Mouse (Mus musculus): Measurements from ENCODE around the gene Dpysl5. TPM values are rescaled to one million over a fixed set of nuclear protein-coding genes. Genes with fewer than 3 reads are reported as not detected.

The Dpysl5 gene
- polyA plus RNA-seq, 1 experiment from 2014 or later, result 0.20 TPM

DNA sequence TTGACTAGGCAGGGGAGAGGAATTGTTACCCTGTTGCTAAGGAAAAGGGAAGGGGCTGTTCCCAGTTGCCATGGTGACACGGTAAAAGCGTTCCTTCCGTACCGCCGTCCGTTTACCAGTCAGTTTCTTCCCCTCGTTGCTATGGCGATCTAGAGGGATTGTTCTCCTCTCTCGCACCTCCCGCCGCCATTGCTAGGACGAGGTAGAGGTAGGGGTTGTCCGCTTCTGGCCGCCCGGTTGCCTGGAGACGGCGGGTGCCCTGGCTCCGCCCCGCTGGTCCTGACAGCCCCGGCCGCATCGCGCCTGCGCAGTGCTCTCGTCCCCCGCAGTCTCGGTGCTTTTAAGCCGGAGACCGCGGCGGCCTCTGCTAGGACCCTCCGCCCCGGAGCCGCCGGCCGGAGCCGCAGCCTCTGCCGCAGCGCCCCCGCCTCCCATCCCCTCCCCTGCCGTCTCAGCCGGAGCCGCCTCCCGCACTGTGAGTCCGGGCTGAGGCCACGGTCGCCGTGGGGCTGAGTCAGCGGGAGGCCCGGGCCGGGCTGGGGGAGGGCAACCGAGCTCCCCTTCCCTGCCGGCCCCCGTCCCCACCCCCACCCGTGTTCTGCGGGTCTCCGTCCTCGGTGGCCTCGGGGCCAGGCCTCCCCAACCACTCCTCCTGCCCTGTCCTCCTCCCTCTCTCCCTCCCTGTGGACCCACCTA lies 103.2 kb downstream of the Dpysl5 start, which contains the start of gene Mapre3:
Mapre3 (plus strand) TSS at position 218 of the 696 bp plus-strand sequence.
- peak; percentile 71 for ATAC-seq
- Histone ChIP-seq H3K9ac (peak within 1 kb of the TSS; percentile 68), H3K9me3 (replicated peaks) (no peaks in the 10 kb centered on the region), H3K27ac (no peak within 1 kb of the TSS), H3K4me1 (peaks cover 13% of the 10 kb centered on the region), H3K36me3 (no peaks in the 10 kb centered on the region), H3K4me2 (peak within 1 kb of the TSS; percentile 88), H3K27me3 (replicated peaks) (peaks cover 69% of the 10 kb centered on the region), H3K4me3 (peak within 1 kb of the TSS; percentile 63)
- 1% methylated on average over 47 of the region's 59 CpGs for WGBS (ENCODE audit: insufficient replicate concordance)

GRCm38 (mm10) chr5:30815120-30815465 lies 103.7 kb downstream of the Dpysl5 start:
- Histone ChIP-seq H3K9ac (peak overlapping the region; percentile 68), H3K4me1 (peaks cover 13% of the 10 kb centered on the region), H3K36me3 (no peaks in the 10 kb centered on the region), H3K4me2 (peak overlapping the region; percentile 88), H3K27ac (no peak overlapping the region), H3K9me3 (replicated peaks) (no peaks in the 10 kb centered on the region), H3K4me3 (peak overlapping the region; percentile 63), H3K27me3 (replicated peaks) (peaks cover 69% of the 10 kb centered on the region)
- WGBS (ENCODE audit: insufficient replicate concordance), result 16% methylated on average over 7 of the region's 7 CpGs
- ATAC-seq, result no peak

DNA sequence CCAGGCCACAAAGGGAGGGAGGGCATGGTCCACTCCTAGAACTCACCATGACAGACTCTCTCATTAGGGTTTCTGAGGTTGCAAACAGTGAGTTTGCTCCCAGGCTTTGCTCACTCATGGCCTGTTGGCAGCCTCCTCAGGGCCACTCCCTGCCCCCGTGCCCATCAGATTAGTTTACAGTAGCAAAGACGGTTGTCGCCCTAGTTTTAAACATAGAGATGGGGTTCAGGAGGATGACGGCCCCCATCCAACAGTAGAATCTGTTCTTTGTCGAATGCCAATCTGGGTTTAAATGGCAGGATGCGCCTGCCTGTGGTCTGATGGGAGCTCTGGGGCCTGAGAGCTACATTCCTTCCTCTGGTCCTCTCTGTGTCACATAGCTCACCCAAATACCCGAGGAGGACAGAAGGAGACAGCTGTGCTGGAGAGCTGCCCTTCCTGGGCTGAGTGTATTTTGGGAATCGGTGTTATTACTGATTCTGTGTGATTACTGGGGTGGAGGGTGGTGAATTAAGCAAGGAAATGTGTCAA lies 105.0 kb downstream of the Dpysl5 start:
- no peaks in the 10 kb centered on the region for H3K9me3 ChIP-seq (replicated peaks)
- no peak for ATAC-seq
- peaks cover 59% of the 10 kb centered on the region for H3K27me3 ChIP-seq (replicated peaks)
- H3K4me1 ChIP-seq, result peaks cover 13% of the 10 kb centered on the region
- no peak overlapping the region for H3K27ac ChIP-seq
- no peaks in the 10 kb centered on the region for H3K36me3 ChIP-seq
- H3K4me2 ChIP-seq, result no peak overlapping the region
- no peak overlapping the region for H3K9ac ChIP-seq
- WGBS (ENCODE audit: insufficient replicate concordance), result 46% methylated on average over 8 of the region's 8 CpGs
- no peak overlapping the region for H3K4me3 ChIP-seq

DNA sequence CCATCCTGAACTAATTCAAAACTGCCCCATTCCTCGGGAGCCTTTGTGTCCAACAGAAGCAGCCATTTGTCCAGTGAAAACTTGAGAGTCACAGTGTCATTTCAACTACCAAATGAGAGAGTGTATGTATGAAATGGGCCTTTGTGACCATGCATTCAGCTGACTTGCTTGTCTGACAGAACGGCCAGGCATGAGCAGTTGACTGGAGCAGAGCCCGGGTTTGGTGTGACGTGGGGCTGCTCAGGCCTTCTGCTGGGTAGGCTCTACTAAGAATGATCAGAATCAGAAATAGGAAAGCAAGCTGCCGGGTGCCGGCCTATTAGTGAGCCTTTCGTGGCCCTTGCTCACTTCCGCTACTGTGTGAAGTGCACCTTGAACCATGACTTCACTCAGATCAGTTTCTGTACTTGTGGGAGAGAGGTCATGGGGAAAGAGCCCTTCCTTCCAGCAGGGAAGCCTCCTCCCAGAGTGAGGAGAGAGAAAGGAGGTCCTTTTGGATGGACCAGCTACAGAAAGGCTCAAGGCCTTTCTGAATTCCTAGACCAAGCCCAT lies 107.5 kb downstream of the Dpysl5 start:
- Histone ChIP-seq H3K9ac (no peak overlapping the region), H3K4me2 (no peak overlapping the region), H3K9me3 (replicated peaks) (no peaks in the 10 kb centered on the region), H3K36me3 (no peaks in the 10 kb centered on the region), H3K27me3 (replicated peaks) (peaks cover 34% of the 10 kb centered on the region), H3K4me1 (peaks cover 13% of the 10 kb centered on the region), H3K4me3 (no peak overlapping the region), H3K27ac (no peak overlapping the region)
- ATAC-seq, result no peak
- WGBS (ENCODE audit: insufficient replicate concordance), result 80% methylated on average over 8 of the region's 8 CpGs

DNA sequence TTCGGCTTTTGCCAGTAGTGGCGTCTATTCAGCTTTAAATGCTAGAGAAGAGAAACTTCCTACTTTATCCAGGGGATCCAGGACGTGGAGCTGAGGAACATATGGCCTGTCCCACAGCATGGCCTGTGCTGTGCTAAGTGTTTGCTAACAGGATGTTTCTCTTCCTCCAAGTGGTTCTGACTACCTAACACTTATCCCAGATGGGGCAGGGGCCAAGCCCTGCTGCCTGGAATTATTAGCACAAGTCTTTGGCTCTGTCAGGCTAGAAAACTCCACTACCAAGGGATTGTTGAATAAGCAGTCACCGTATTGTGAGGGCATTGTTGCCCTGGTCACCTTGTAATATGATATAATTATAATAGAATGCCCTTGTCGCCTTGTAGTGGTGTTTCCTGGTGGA lies 111.3 kb downstream of the Dpysl5 start:
- WGBS (ENCODE audit: insufficient replicate concordance), result 58% methylated on average over 5 of the region's 5 CpGs
- H3K4me2 ChIP-seq, result no peak overlapping the region
- no peaks in the 10 kb centered on the region for H3K36me3 ChIP-seq
- peaks cover 3% of the 10 kb centered on the region; the same call in 1 of the 2 replicates for H3K4me1 ChIP-seq
- ATAC-seq, result no peak
- H3K9me3 ChIP-seq (replicated peaks), result no peaks in the 10 kb centered on the region
- H3K27me3 ChIP-seq (replicated peaks), result 0 out of 2 replicates have a peak, but pooled peaks cover 4% of the 10 kb centered on the region
- no peak overlapping the region for H3K4me3 ChIP-seq
- no peak overlapping the region for H3K27ac ChIP-seq
- H3K9ac ChIP-seq, result no peak overlapping the region

DNA sequence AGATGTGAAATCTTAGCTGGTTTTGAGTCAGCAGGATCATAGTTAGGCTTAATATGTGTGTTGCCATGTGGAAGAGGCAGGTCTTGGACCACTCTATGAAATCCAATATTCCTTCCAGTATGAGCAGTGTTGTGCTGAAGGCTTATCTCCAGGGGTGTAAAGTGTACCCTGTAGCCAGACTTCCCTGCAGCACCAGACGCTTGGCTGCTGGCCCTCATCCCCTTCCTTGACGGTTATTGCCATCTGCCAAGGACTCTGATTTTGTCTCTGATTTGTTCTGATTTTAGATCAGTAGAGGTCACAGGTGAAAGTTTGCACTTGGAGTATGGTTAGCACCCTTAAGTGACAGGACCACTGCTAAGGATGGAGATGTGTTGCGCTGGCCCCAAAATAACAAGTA lies 111.7 kb downstream of the Dpysl5 start:
- ATAC-seq, result no peak

GRCm38 (mm10) chr5:30824124-30824988 lies 113.0 kb downstream of the Dpysl5 start:
- H3K4me1 ChIP-seq, result peaks cover 3% of the 10 kb centered on the region; the same call in 1 of the 2 replicates
- no peaks in the 10 kb centered on the region for H3K36me3 ChIP-seq
- H3K4me2 ChIP-seq, result no peak overlapping the region
- H3K4me3 ChIP-seq, result no peak overlapping the region
- H3K9me3 ChIP-seq (replicated peaks), result no peaks in the 10 kb centered on the region
- 75% methylated on average over 11 of the region's 11 CpGs for WGBS (ENCODE audit: insufficient replicate concordance)
- H3K27ac ChIP-seq, result no peak overlapping the region
- no peak for ATAC-seq
- 0 out of 2 replicates have a peak, but pooled peaks cover 4% of the 10 kb centered on the region for H3K27me3 ChIP-seq (replicated peaks)
- no peak overlapping the region for H3K9ac ChIP-seq

More for the DNA sequence above, 111.7 kb downstream of the Dpysl5 start:
- H3K9me3 ChIP-seq (replicated peaks), result no peaks in the 10 kb centered on the region
- WGBS (ENCODE audit: insufficient replicate concordance), result 71% methylated on average over 3 of the region's 3 CpGs
- no peak overlapping the region for H3K4me3 ChIP-seq
- H3K9ac ChIP-seq, result no peak overlapping the region
- peaks cover 3% of the 10 kb centered on the region; the same call in 1 of the 2 replicates for H3K4me1 ChIP-seq
- H3K36me3 ChIP-seq, result no peaks in the 10 kb centered on the region
- H3K27ac ChIP-seq, result no peak overlapping the region
- H3K4me2 ChIP-seq, result no peak overlapping the region
- 0 out of 2 replicates have a peak, but pooled peaks cover 4% of the 10 kb centered on the region for H3K27me3 ChIP-seq (replicated peaks)

DNA sequence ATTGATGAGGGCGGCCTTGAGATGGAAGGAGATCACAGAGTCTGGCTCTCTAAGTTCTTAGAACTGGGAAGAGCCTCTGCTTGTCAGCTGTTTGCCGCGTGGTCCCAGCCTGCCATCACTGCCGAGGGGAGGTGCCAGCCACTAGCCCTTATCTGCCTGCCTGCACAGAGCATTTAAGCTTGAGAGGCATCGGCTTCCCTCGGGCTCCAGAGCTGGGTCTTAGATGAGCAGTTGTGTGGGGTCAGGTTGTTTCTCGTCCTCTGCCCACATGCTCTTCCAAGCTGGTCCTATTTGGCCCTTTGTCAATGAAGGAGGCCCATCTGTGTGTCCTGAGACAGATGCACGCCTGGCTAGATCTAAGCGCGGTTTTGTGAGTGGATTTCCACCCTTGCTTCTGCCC lies 113.8 kb downstream of the Dpysl5 start:
- no peaks in the 10 kb centered on the region for H3K36me3 ChIP-seq
- H3K4me2 ChIP-seq, result no peak overlapping the region
- WGBS (ENCODE audit: insufficient replicate concordance), result 42% methylated on average over 10 of the region's 10 CpGs
- H3K27me3 ChIP-seq (replicated peaks), result 0 out of 2 replicates have a peak, but pooled peaks cover 4% of the 10 kb centered on the region
- ATAC-seq, result no peak
- H3K4me3 ChIP-seq, result no peak overlapping the region
- no peak overlapping the region for H3K27ac ChIP-seq
- no peak overlapping the region for H3K9ac ChIP-seq
- peaks cover 3% of the 10 kb centered on the region; the same call in 1 of the 2 replicates for H3K4me1 ChIP-seq
- H3K9me3 ChIP-seq (replicated peaks), result no peaks in the 10 kb centered on the region

GRCm38 (mm10) chr5:30825821-30826220 lies 114.5 kb downstream of the Dpysl5 start:
- no peak overlapping the region for H3K27ac ChIP-seq
- H3K36me3 ChIP-seq, result no peaks in the 10 kb centered on the region
- no peak overlapping the region for H3K9ac ChIP-seq
- H3K4me2 ChIP-seq, result no peak overlapping the region
- 62% methylated on average over 6 of the region's 6 CpGs for WGBS (ENCODE audit: insufficient replicate concordance)
- no peaks in the 10 kb centered on the region for H3K9me3 ChIP-seq (replicated peaks)
- no peak for ATAC-seq
- H3K27me3 ChIP-seq (replicated peaks), result 0 out of 2 replicates have a peak, but pooled peaks cover 4% of the 10 kb centered on the region
- peaks cover 3% of the 10 kb centered on the region; the same call in 1 of the 2 replicates for H3K4me1 ChIP-seq
- H3K4me3 ChIP-seq, result no peak overlapping the region

- no peak overlapping the region for H3K27ac ChIP-seq
- no peak overlapping the region for H3K4me3 ChIP-seq
- no peaks in the 10 kb centered on the region for H3K9me3 ChIP-seq (replicated peaks)
- H3K9ac ChIP-seq, result no peak overlapping the region
- no peak overlapping the region for H3K4me2 ChIP-seq
- H3K27me3 ChIP-seq (replicated peaks), result no peaks in the 10 kb centered on the region
- 60% methylated on average over 3 of the region's 3 CpGs for WGBS (ENCODE audit: insufficient replicate concordance)
- H3K4me1 ChIP-seq, result no peaks in the 10 kb centered on the region
- no peaks in the 10 kb centered on the region for H3K36me3 ChIP-seq
- ATAC-seq, result no peak
Measured at GRCm38 (mm10) chr5:30833416-30833815, 122.1 kb downstream of the Dpysl5 start.

GRCm38 (mm10) chr5:30839731-30840130 lies 128.4 kb downstream of the Dpysl5 start:
- no peaks in the 10 kb centered on the region for H3K36me3 ChIP-seq
- H3K4me1 ChIP-seq, result no peaks in the 10 kb centered on the region
- no peak overlapping the region for H3K4me2 ChIP-seq
- no peak overlapping the region for H3K4me3 ChIP-seq
- H3K27me3 ChIP-seq (replicated peaks), result no peaks in the 10 kb centered on the region
- H3K9ac ChIP-seq, result no peak overlapping the region
- WGBS (ENCODE audit: insufficient replicate concordance), result 65% methylated on average over 2 of the region's 2 CpGs
- no peak overlapping the region for H3K27ac ChIP-seq
- ATAC-seq, result no peak
- H3K9me3 ChIP-seq (replicated peaks), result no peaks in the 10 kb centered on the region

Measured in liver, embryonic 12.5 days (tissue).